Mouse (Mus musculus) intestine, embryonic 14.5 days (tissue): ENCODE results near the gene Tspan9. TPM values are rescaled to one million over a fixed set of nuclear protein-coding genes. Genes with fewer than 3 reads are reported as not detected.

ENCODE experiments used
- ATAC-seq: fragments of 200-750 bp; cut with Nextera tagmentation; replicated peaks from 2 replicates; pipeline ENCODE4 v1.8.0; 2017; ENCODE audit warnings: low read depth, moderate number of reproducible peaks, moderate TSS enrichment, moderate library complexity; ENCODE audit not compliant: low FRiP score, low TSS enrichment
- DNase-seq: peaks from one replicate; pipeline ENCODE4 v3.0.0-alpha.2; 2018; ENCODE audit warnings: low spot score
- H3K27ac ChIP-seq: fragments of 300-500 bp; sonication (generic); 2 replicates; pipeline ENCODE4 v1.5.1; 2014; ENCODE audit warnings: low read depth, mild to moderate bottlenecking, control low read depth
- H3K27me3 ChIP-seq: fragments of 300-500 bp; sonication (generic); replicated peaks from 2 replicates; pipeline ENCODE4 v1.6.1; 2014; ENCODE audit warnings: low read length, control low read depth; ENCODE audit not compliant: control insufficient read depth, insufficient read depth
- H3K36me3 ChIP-seq: fragments of 300-500 bp; sonication (generic); 2 replicates; pipeline ENCODE4 v1.6.1; 2014; ENCODE audit warnings: low read length, control low read depth; ENCODE audit not compliant: control insufficient read depth, insufficient read depth
- H3K4me1 ChIP-seq: fragments of 300-500 bp; sonication (generic); replicated peaks from 2 replicates; pipeline ENCODE4 v1.6.1; 2014; ENCODE audit warnings: low read length, control low read depth, mixed read lengths; ENCODE audit not compliant: control insufficient read depth, insufficient read depth
- H3K4me2 ChIP-seq: fragments of 300-500 bp; sonication (generic); 2 replicates; pipeline ENCODE4 v1.6.1; 2014; ENCODE audit warnings: low read length
- H3K4me3 ChIP-seq: fragments of 300-500 bp; sonication (generic); 2 replicates; pipeline ENCODE4 v1.5.1; 2014; ENCODE audit warnings: low read depth, low read length, control low read depth, mixed read lengths
- H3K9ac ChIP-seq: fragments of 300-500 bp; sonication (generic); 2 replicates; pipeline ENCODE4 v1.6.1; 2014; ENCODE audit warnings: mild to moderate bottlenecking, low read length
- H3K9me3 ChIP-seq: fragments of 300-500 bp; sonication (generic); 2 replicates; pipeline ENCODE4 v1.6.1; 2016; ENCODE audit warnings: low read length, control low read depth; ENCODE audit not compliant: control insufficient read depth
- WGBS: fragments of 180-500 bp; shearing (Covaris S2); extraction: QIAGEN DNeasy Blood & Tissue Kit; methylation state at CpG from one replicate; pipeline ENCODE4 v1.1.7; 2014; 5-methylcytosine and 5-hydroxymethylcytosine counted together
- polyA plus RNA-seq: library from polyadenylated mRNA; unstranded; fragments of >200 nt; fragmentation: Nextera tagmentation; extraction: Ambion mirVana; gene quantifications from 2 replicates; pipeline ENCODE4 v1.2.1, GENCODE M21; 2014

The Tspan9 gene
- polyA plus RNA-seq, 1 experiment from 2014 or later = 113 TPM

DNA sequence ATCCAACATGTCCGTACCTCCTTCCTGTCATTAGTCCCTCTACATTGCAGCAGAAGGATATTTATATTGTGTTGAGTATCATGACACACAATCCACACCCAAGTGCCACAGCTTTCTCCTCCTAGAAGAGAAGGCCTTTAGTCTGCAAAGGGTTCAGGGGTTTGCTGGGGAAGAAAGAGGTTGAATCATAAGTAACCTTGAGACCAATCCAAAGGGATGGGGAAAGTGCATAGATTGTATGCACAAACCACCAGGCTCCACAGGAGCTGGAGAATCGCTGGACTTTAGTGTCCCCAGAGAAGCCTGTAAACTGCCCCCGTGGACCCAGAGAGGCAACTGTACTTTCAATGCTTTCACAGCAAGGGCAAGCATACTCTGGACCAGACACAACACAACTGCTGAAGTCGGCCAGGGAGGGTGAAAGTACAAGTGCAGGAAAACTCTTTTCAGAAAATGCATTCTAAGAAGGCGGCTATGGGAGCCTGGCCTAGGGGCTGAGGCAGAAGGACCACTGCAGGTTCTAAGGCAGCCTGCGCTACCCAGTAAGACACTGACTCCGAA, 24.6 kb downstream of the Tspan9 start:
- Histone ChIP-seq H3K9me3 (no peaks in the 10 kb centered on the region), H3K4me2 (no peak overlapping the region), H3K27ac (no peak overlapping the region), H3K27me3 (no peaks in the 10 kb centered on the region), H3K9ac (no peak overlapping the region), H3K4me3 (no peak overlapping the region), H3K36me3 (0 out of 2 replicates have a peak, but pooled peaks cover 4% of the 10 kb centered on the region), H3K4me1 (peaks cover 26% of the 10 kb centered on the region)
- DNase-seq (no peak), ATAC-seq (no peak)
- WGBS = 90% methylated on average over 7 of the region's 7 CpGs

GRCm38 (mm10) chr6:128116836-128117542, 26.4 kb downstream of the Tspan9 start:
- no peaks in the 10 kb centered on the region for H3K9me3 ChIP-seq
- H3K36me3 ChIP-seq = 0 out of 2 replicates have a peak, but pooled peaks cover 4% of the 10 kb centered on the region
- no peaks in the 10 kb centered on the region for H3K27me3 ChIP-seq
- peaks cover 28% of the 10 kb centered on the region for H3K4me1 ChIP-seq
- no peak overlapping the region for H3K4me2 ChIP-seq
- no peak overlapping the region for H3K4me3 ChIP-seq
- no peak for ATAC-seq
- H3K27ac ChIP-seq = peak overlapping the region; percentile 47
- DNase-seq = no peak
- 58% methylated on average over 10 of the region's 10 CpGs for WGBS
- no peak overlapping the region for H3K9ac ChIP-seq

DNA sequence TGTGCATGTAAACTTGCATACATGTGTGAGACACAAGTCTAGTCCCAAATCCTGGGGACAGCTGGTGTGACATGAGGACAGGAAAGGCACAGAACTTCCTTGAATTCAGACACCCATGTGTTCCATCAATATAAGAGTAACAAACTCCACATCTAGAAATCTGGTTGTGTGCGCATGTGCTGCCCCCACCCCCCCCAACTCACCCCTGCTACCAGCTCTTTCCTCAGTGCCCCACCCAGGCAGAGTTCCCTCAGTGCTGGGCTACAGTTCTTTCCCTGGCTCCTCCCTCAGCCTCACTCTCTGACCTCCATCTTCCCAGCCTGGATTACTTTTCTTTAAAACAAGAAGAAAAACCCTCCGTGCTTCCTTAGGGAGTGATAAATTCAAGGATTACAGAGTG, 27.1 kb downstream of the Tspan9 start:
- Histone ChIP-seq H3K27ac (no peak overlapping the region), H3K4me2 (no peak overlapping the region), H3K9me3 (no peaks in the 10 kb centered on the region)

DNA sequence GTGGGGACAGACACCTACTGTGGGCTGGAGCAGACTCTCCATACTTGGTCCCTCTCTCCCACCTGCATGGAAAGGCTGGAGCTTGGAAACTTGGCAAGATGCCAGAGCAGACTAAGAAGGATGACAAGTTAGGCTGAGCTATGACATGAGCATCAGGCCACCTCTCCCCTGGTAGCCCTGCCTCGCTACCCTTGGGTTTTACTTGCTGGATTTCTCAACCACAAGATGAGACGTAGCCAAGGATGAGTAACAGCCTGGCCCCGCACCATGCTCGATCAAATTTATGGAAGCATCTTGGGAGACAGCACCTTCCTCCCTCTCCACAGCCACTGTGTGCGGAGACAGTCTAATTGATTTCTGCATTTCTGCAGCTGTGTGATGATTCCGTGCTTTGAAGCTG, 28.3 kb downstream of the Tspan9 start:
- peaks cover 20% of the 10 kb centered on the region for H3K4me1 ChIP-seq
- 76% methylated on average over 6 of the region's 6 CpGs for WGBS

More for the DNA sequence above, 27.1 kb downstream of the Tspan9 start:
- DNase-seq (no peak), ATAC-seq (no peak)
- H3K4me3 ChIP-seq = no peak overlapping the region
- no peak overlapping the region for H3K9ac ChIP-seq
- H3K36me3 ChIP-seq = 0 out of 2 replicates have a peak, but pooled peaks cover 4% of the 10 kb centered on the region
- peaks cover 26% of the 10 kb centered on the region for H3K4me1 ChIP-seq
- H3K27me3 ChIP-seq = no peaks in the 10 kb centered on the region
- 57% methylated on average over 2 of the region's 2 CpGs for WGBS

GRCm38 (mm10) chr6:128112605-128113004, 30.8 kb downstream of the Tspan9 start:
- Histone ChIP-seq H3K4me1 (peaks cover 30% of the 10 kb centered on the region), H3K4me3 (no peak overlapping the region), H3K9ac (no peak overlapping the region), H3K27me3 (no peaks in the 10 kb centered on the region), H3K9me3 (no peaks in the 10 kb centered on the region), H3K36me3 (0 out of 2 replicates have a peak, but pooled peaks cover 4% of the 10 kb centered on the region), H3K4me2 (no peak overlapping the region), H3K27ac (no peak overlapping the region)
- WGBS = 24% methylated on average over 3 of the region's 3 CpGs
- DNase-seq (no peak), ATAC-seq (no peak)

More for the DNA sequence above, 28.3 kb downstream of the Tspan9 start:
- H3K27me3 ChIP-seq = no peaks in the 10 kb centered on the region
- ATAC-seq (0 out of 2 replicates have a peak, but pooled peaks have one; percentile 22), DNase-seq (no peak)
- H3K36me3 ChIP-seq = 0 out of 2 replicates have a peak, but pooled peaks cover 4% of the 10 kb centered on the region
- H3K4me3 ChIP-seq = no peak overlapping the region
- no peak overlapping the region for H3K27ac ChIP-seq
- no peak overlapping the region for H3K4me2 ChIP-seq
- H3K9ac ChIP-seq = no peak overlapping the region
- H3K9me3 ChIP-seq = no peaks in the 10 kb centered on the region

- no peaks in the 10 kb centered on the region for H3K27me3 ChIP-seq
- WGBS = 59% methylated on average over 7 of the region's 7 CpGs
- H3K9ac ChIP-seq = no peak overlapping the region
- DNase-seq (no peak), ATAC-seq (no peak)
- H3K4me3 ChIP-seq = no peak overlapping the region
- H3K4me1 ChIP-seq = peaks cover 38% of the 10 kb centered on the region
- H3K9me3 ChIP-seq = no peaks in the 10 kb centered on the region
- 0 out of 2 replicates have a peak, but pooled peaks cover 4% of the 10 kb centered on the region for H3K36me3 ChIP-seq
- H3K27ac ChIP-seq = no peak overlapping the region
- no peak overlapping the region for H3K4me2 ChIP-seq
Measured at GRCm38 (mm10) chr6:128111784-128112183, 31.6 kb downstream of the Tspan9 start.

DNA sequence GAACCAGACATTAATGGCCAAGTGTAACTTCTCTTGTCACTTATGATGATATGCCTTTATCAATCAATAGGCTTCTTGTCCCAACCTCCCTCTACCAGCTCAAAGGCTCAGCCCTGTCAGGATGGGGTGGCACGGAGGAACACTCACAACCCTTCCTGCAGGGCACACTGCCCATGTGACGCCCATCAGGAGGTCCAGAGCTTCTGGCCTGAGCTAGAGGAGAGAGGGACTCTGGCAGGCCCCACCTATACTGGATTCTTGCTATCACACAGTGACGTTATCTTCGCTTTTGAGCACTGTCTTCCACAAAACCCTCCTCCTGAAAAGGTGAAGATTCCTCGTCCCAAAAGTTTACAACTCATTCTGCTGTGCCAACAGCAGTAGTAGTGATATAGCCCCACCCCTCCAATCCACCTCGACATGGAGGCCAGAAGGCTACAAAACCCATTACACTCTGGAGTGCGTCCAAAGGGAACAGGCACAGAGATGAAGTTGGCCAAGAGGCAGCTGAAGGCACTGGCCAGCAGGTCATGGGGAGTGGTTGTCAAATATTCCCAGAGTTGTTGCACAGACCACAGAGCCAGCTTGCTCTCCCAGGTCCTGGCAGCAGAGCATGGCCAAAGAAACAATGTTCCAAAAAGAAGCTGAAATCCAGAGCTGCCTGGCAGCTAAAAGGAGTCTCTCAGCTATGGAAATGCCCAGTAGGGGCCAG, 34.9 kb downstream of the Tspan9 start:
- ATAC-seq (no peak), DNase-seq (no peak)
- Histone ChIP-seq H3K4me3 (no peak overlapping the region), H3K4me1 (peaks cover 51% of the 10 kb centered on the region), H3K36me3 (no peaks in the 10 kb centered on the region), H3K27ac (no peak overlapping the region), H3K27me3 (no peaks in the 10 kb centered on the region), H3K9me3 (no peaks in the 10 kb centered on the region), H3K9ac (no peak overlapping the region), H3K4me2 (no peak overlapping the region)
- WGBS = 79% methylated on average over 7 of the region's 7 CpGs

GRCm38 (mm10) chr6:128107698-128108097, 35.7 kb downstream of the Tspan9 start:
- Histone ChIP-seq H3K4me1 (peaks cover 53% of the 10 kb centered on the region), H3K27me3 (no peaks in the 10 kb centered on the region), H3K27ac (no peak overlapping the region), H3K9ac (no peak overlapping the region), H3K4me3 (no peak overlapping the region), H3K36me3 (no peaks in the 10 kb centered on the region), H3K9me3 (no peaks in the 10 kb centered on the region), H3K4me2 (no peak overlapping the region)
- 61% methylated on average over 8 of the region's 8 CpGs for WGBS
- DNase-seq = no peak
- no peak for ATAC-seq
